Comparison of ENCODE assay signal across 8 mouse cellular contexts in genomic region chr8:11279296-11279826, GRCm38 (mm10). TPM values are rescaled to one million over a fixed set of nuclear protein-coding genes. Genes with fewer than 3 reads are reported as not detected.
DNase-seq lines count a peak whose midpoint lies in the region; ATAC-seq and TF ChIP-seq lines count a peak whose summit lies in the region.

No protein-coding gene starts in this region.

- H3K27ac ChIP-seq in forebrain, embryonic 16.5 days (ENCODE audit: low read length), result no peak overlapping the region
- peak overlapping the region; percentile 94 for H3K27ac ChIP-seq in lung, embryonic 14.5 days (ENCODE audit: low read depth)
- no peak overlapping the region for H3K27ac ChIP-seq in cerebellum, adult 2 months (ENCODE audit: insufficient read depth, low read length)

- no peak for TF ChIP-seq POLR2A in lung, adult 2 months (IDR thresholded peaks at IDR 0.05; ENCODE audit: borderline replicate concordance, extremely low read depth, low read depth, low read length)
- TF ChIP-seq POLR2A in cerebellum, adult 2 months (IDR thresholded peaks at IDR 0.05; ENCODE audit: borderline replicate concordance, insufficient read depth, low read length), result no peak

- peaks cover 57% of the 10 kb centered on the region for H3K4me1 ChIP-seq in lung, adult 2 months (ENCODE audit: control insufficient read depth, insufficient read depth, low read length)
- H3K4me1 ChIP-seq in forebrain, embryonic 16.5 days (replicated peaks; ENCODE audit: control insufficient read depth, insufficient read depth, low read length), result peaks cover 9% of the 10 kb centered on the region; the same call in 1 of the 2 replicates
- peaks cover 36% of the 10 kb centered on the region for H3K4me1 ChIP-seq in lung, embryonic 14.5 days (ENCODE audit: insufficient read depth)
- H3K4me1 ChIP-seq in cerebellum, adult 2 months (ENCODE audit: control insufficient read depth, insufficient read depth, low read length), result no peaks in the 10 kb centered on the region

- no peak for ATAC-seq in forebrain, embryonic 16.5 days
- peak; percentile 14; the same call in 1 of the 2 replicates for ATAC-seq in lung, embryonic 14.5 days (ENCODE audit: insufficient read depth)
- no peak for ATAC-seq in megakaryocyte progenitor cell, adult 5-6 weeks (replicated peaks; ENCODE audit: poor library complexity)

- H3K4me2 ChIP-seq in forebrain, embryonic 16.5 days (ENCODE audit: low read length), result 0 out of 2 replicates have a peak overlapping the region, but pooled peaks have one; percentile 11
- H3K4me2 ChIP-seq in lung, embryonic 14.5 days, result peak overlapping the region; percentile 21; the same call in 1 of the 2 replicates

- TF ChIP-seq CTCF in lung, adult 2 months (IDR thresholded peaks at IDR 0.05; ENCODE audit: insufficient read depth, low read length), result no peak
- TF ChIP-seq CTCF in lung, embryonic 14.5 days (IDR thresholded peaks at IDR 0.05; ENCODE audit: low read depth), result no peak
- TF ChIP-seq CTCF in cerebellum, adult 2 months (IDR thresholded peaks at IDR 0.05; ENCODE audit: borderline replicate concordance, insufficient read depth, low read depth, low read length), result no peak

- peak overlapping the region; percentile 8 for H3K4me3 ChIP-seq in lung, adult 2 months (replicated peaks; ENCODE audit: extremely low read depth, low read depth, low read length)
- H3K4me3 ChIP-seq in forebrain, embryonic 16.5 days (replicated peaks; ENCODE audit: low read length), result no peak overlapping the region
- no peak overlapping the region for H3K4me3 ChIP-seq in lung, embryonic 14.5 days (ENCODE audit: low read depth, low read length)
- H3K4me3 ChIP-seq in cerebellum, adult 2 months (replicated peaks; ENCODE audit: insufficient read depth, low read depth, low read length), result no peak overlapping the region

- 34% methylated on average over 20 of the region's 20 CpGs for WGBS in lung, adult 2 months
- 45% methylated on average over 20 of the region's 20 CpGs for WGBS in forebrain, embryonic 16.5 days
- WGBS in lung, embryonic 14.5 days, result 57% methylated on average over 20 of the region's 20 CpGs
- 23% methylated on average over 20 of the region's 20 CpGs for WGBS in cerebellum, adult 2 months

- H3K9me3 ChIP-seq in forebrain, embryonic 16.5 days (ENCODE audit: control insufficient read depth, low read length), result no peaks in the 10 kb centered on the region
- no peaks in the 10 kb centered on the region for H3K9me3 ChIP-seq in lung, embryonic 14.5 days (ENCODE audit: low read depth, low read length)

- no peak overlapping the region for H3K9ac ChIP-seq in forebrain, embryonic 16.5 days (replicated peaks; ENCODE audit: low read depth, low read length)
- H3K9ac ChIP-seq in lung, embryonic 14.5 days, result 0 out of 2 replicates have a peak overlapping the region, but pooled peaks have one; percentile 27

- no peaks in the 10 kb centered on the region for H3K27me3 ChIP-seq in forebrain, embryonic 16.5 days (replicated peaks; ENCODE audit: control insufficient read depth, insufficient read depth, low read length)
- no peaks in the 10 kb centered on the region for H3K27me3 ChIP-seq in lung, embryonic 14.5 days (ENCODE audit: insufficient read depth, low read length)
- H3K27me3 ChIP-seq in cerebellum, adult 2 months (ENCODE audit: control insufficient read depth, insufficient read depth, low read length), result no peaks in the 10 kb centered on the region

- no peaks in the 10 kb centered on the region for H3K36me3 ChIP-seq in forebrain, embryonic 16.5 days (ENCODE audit: control insufficient read depth, insufficient read depth)
- H3K36me3 ChIP-seq in lung, embryonic 14.5 days (ENCODE audit: insufficient read depth), result 0 out of 2 replicates have a peak, but pooled peaks cover 3% of the 10 kb centered on the region

- DNase-seq in lung, adult 2 months, result no peak
- DNase-seq in lung, postnatal 14 days, result no peak
- peak; percentile 84 for DNase-seq in kidney, adult 18-20 months
- peak; percentile 69 for DNase-seq in lung, embryonic 14.5 days
- DNase-seq in urinary bladder, postnatal 14 days (ENCODE audit: low spot score), result no peak
- no peak for DNase-seq in cerebellum, adult 2 months

RNA-seq across cellular contexts. Expression of gene Col4a2, which starts 33.2 kb away (rescaled TPM):
- 219 and 237 TPM in 2 replicates for polyA plus RNA-seq in lung, adult 2 months (2012; rRNA removed)
- polyA plus RNA-seq in forebrain, embryonic 16.5 days (2015; fragmentation: Nextera tagmentation; extraction: Ambion mirVana), result 29.1 and 35.3 TPM in 2 replicates
- polyA plus RNA-seq in lung, embryonic 14.5 days (2014; fragmentation: Nextera tagmentation; extraction: Ambion mirVana), result 103 and 111 TPM in 2 replicates
- polyA plus RNA-seq in cerebellum, adult 2 months (2012; rRNA removed), result 13.8 and 15.0 TPM in 2 replicates
- 0.22 and 0.29 TPM in 2 replicates for total RNA-seq in megakaryocyte progenitor cell, adult 5-6 weeks (2015)
- total RNA-seq in megakaryocyte progenitor cell, adult 5-6 weeks (2017), result 0.46 and 0.64 TPM in 2 replicates

RNA-seq across cellular contexts. Expression of gene Col4a1, which starts 33.3 kb away (rescaled TPM):
- polyA plus RNA-seq in lung, adult 2 months (2012; rRNA removed), result 556 and 580 TPM in 2 replicates
- polyA plus RNA-seq in forebrain, embryonic 16.5 days (2015; fragmentation: Nextera tagmentation; extraction: Ambion mirVana), result 69.0 and 90.6 TPM in 2 replicates
- polyA plus RNA-seq in lung, embryonic 14.5 days (2014; fragmentation: Nextera tagmentation; extraction: Ambion mirVana), result 372 and 389 TPM in 2 replicates
- polyA plus RNA-seq in cerebellum, adult 2 months (2012; rRNA removed), result 14.8 and 15.6 TPM in 2 replicates
- total RNA-seq in megakaryocyte progenitor cell, adult 5-6 weeks (2015), result 0.29 and 0.32 TPM in 2 replicates
- 0.08 and 1.8 TPM in 2 replicates for total RNA-seq in megakaryocyte progenitor cell, adult 5-6 weeks (2017)

Comparison
In these comparisons a context has a peak if more than half of its experiments do, and no peak if none do; other contexts are left out.
1. DNase-seq: peak in kidney, adult 18-20 months (single experiment) and lung, embryonic 14.5 days (single experiment); none in lung, adult 2 months (single experiment), lung, postnatal 14 days (single experiment), urinary bladder, postnatal 14 days (single experiment) and cerebellum, adult 2 months (0 of 2).